Mouse (Mus musculus) olfactory bulb, adult 2 months (tissue): ENCODE results near the gene Foxb2.

ENCODE experiments used
- CTCF ChIP-seq: fragments of 200-500 bp; IDR thresholded peaks from 2 replicates; pipeline ENCODE4 v1.5.1; 2012; ENCODE audit warnings: low read depth, mild to moderate bottlenecking, low read length, moderate library complexity; ENCODE audit not compliant: insufficient read depth
- POLR2A ChIP-seq: fragments of 200-500 bp; IDR thresholded peaks from 2 replicates; pipeline ENCODE4 v1.6.1; 2012; ENCODE audit warnings: mild to moderate bottlenecking, low read depth, low read length, moderate library complexity; ENCODE audit not compliant: insufficient read depth

DNA sequence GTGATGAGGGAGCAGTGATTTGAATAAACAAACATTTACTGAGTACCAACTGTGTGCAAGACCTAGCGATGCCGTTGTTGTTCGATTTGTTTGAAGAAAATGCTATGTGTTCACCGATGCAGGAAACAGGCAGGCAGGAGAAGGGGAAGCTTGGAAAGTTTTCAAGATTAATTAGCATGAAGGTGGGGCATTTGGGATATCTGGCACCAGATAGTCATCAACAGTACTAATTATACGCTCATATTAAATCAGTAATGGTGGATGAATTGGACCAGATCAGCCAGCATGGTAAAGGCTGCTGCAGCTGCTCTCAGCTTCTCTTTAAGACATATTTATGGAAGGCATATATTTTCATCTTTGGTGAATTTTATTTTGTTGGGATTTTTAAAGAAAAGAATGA, 37.9 kb upstream of the Foxb2 start:
- TF ChIP-seq CTCF (no peak), POLR2A (no peak)
